Mouse (Mus musculus) heart, embryonic 12.5 days (tissue): ENCODE measurements at regions not wholly inside any gene's neighbourhood (a gene's known extent, or its start where the extent isn't known, plus 50 kb on each side); places are given as distances from the start of the nearest gene placed in this dataset.

ENCODE experiments used
- ATAC-seq: fragments of 200-750 bp; cut with Nextera tagmentation; 2 replicates; pipeline ENCODE4 v1.8.0; 2017; ENCODE audit warnings: moderate TSS enrichment, moderate library complexity; ENCODE audit not compliant: insufficient number of reproducible peaks, low FRiP score
- H3K27ac ChIP-seq: fragments of 300-500 bp; sonication (generic); 2 replicates; pipeline ENCODE4 v1.5.1; 2016; ENCODE audit warnings: mild to moderate bottlenecking, moderate library complexity; ENCODE audit not compliant: poor library complexity, severe bottlenecking
- H3K27me3 ChIP-seq: fragments of 300-500 bp; sonication (generic); replicated peaks from 2 replicates; pipeline ENCODE4 v1.6.1; 2016; ENCODE audit warnings: mild to moderate bottlenecking, moderate library complexity
- H3K36me3 ChIP-seq: fragments of 300-500 bp; sonication (generic); 2 replicates; pipeline ENCODE4 v1.6.1; 2016; ENCODE audit warnings: mild to moderate bottlenecking, moderate library complexity
- H3K4me1 ChIP-seq: fragments of 300-500 bp; sonication (generic); replicated peaks from 2 replicates; pipeline ENCODE4 v1.6.1; 2016; ENCODE audit warnings: mild to moderate bottlenecking
- H3K4me2 ChIP-seq: fragments of 300-500 bp; sonication (generic); 2 replicates; pipeline ENCODE4 v1.6.1; 2016; ENCODE audit warnings: mild to moderate bottlenecking, moderate library complexity
- H3K4me3 ChIP-seq: fragments of 300-500 bp; sonication (generic); 2 replicates; pipeline ENCODE4 v1.5.1; 2016; ENCODE audit warnings: mild to moderate bottlenecking
- H3K9ac ChIP-seq: fragments of 300-500 bp; sonication (generic); 2 replicates; pipeline ENCODE4 v1.6.1; 2016; ENCODE audit warnings: mild to moderate bottlenecking, moderate library complexity
- H3K9me3 ChIP-seq: fragments of 300-500 bp; sonication (generic); replicated peaks from 2 replicates; pipeline ENCODE4 v1.6.1; 2016; ENCODE audit warnings: mild to moderate bottlenecking, moderate library complexity
- WGBS: fragments of 180-500 bp; shearing (Covaris S2); methylation state at CpG from one replicate; pipeline ENCODE4 v1.1.7; 2016; 5-methylcytosine and 5-hydroxymethylcytosine counted together

DNA sequence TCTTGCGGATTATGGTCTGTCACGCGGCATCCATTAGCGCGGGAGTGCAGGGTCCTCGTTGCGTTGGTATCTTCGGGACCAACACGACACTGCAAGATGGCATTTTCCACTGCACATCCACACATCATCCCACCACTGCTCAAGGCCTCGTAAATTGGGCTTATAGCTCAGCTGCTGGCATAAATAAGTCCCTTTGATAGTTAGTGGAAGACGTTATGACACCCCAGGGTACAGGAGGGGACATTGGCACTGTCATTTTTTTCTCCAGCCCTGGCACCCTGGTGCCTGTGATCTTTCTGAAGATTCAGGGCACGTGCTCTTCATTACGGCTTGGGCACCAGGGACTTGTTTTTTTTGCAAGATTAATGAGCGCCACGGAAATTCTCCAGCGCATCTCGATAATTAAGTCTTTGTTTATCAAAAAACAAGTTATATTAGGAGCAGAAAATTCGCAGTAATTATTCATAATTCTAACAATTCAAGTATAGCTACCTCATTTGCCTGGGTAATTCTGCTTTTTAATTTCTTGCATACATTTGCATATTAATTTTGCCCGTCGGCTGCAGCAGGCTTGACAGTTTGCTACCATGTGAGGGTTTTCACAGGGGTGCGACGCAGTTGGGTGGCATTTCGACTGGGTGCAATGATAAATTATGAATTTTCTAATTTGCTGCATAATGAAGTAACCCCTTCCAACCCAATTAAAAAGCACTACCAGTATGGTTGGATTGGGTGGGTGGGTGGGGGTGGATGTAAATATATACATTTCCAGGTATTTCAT lies 119.1 kb downstream of the Vrk1 start:
- ATAC-seq = no peak
- Histone ChIP-seq H3K36me3 (no peaks in the 10 kb centered on the region), H3K4me3 (no peak overlapping the region), H3K9me3 (peaks cover 6% of the 10 kb centered on the region), H3K4me2 (no peak overlapping the region), H3K4me1 (0 out of 2 replicates have a peak, but pooled peaks cover 2% of the 10 kb centered on the region), H3K27me3 (no peaks in the 10 kb centered on the region), H3K9ac (no peak overlapping the region), H3K27ac (no peak overlapping the region)
- WGBS = 90% methylated on average over 23 of the region's 23 CpGs

DNA sequence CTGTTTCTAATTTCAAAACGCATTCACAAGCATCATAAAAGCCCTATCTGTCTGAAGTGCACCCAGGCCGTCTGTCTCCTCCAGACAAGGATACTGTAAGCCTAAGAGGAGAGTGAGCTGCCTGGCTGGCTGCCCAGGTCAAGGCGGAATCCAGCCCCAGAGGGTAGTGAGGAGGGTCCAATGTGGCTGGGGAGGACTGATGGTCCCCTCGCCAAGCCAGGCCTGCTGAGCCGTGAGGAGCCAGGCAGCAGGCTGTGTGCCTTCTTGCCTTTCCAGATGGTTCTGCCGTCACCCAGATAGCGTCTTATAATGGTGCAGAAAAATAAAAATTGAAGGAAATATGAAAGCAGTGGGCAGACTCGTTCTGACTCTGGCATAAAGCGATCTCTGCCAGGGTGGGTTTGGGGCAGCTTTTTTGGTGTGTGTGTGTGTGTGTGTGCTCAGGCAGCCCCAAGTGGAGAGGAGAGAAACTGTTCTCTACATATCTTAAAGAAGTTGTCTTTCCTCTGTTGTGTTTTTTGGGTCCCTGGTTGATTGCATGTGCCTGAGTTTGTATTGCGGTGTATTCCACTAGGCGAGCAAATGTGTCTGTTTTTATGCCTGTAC lies 120.1 kb downstream of the Vrk1 start:
- Histone ChIP-seq H3K4me3 (no peak overlapping the region), H3K9ac (no peak overlapping the region), H3K9me3 (peaks cover 6% of the 10 kb centered on the region), H3K27ac (no peak overlapping the region), H3K36me3 (no peaks in the 10 kb centered on the region), H3K4me1 (0 out of 2 replicates have a peak, but pooled peaks cover 2% of the 10 kb centered on the region), H3K27me3 (no peaks in the 10 kb centered on the region), H3K4me2 (no peak overlapping the region)
- 63% methylated on average over 11 of the region's 11 CpGs for WGBS
- ATAC-seq = no peak

- 0 out of 2 replicates have a peak, but pooled peaks cover 2% of the 10 kb centered on the region for H3K4me1 ChIP-seq
- H3K9me3 ChIP-seq = peaks cover 6% of the 10 kb centered on the region
- no peak overlapping the region for H3K27ac ChIP-seq
- no peaks in the 10 kb centered on the region for H3K36me3 ChIP-seq
- ATAC-seq = no peak
- H3K9ac ChIP-seq = no peak overlapping the region
- H3K4me3 ChIP-seq = no peak overlapping the region
- no peaks in the 10 kb centered on the region for H3K27me3 ChIP-seq
- H3K4me2 ChIP-seq = no peak overlapping the region
- 89% methylated on average over 8 of the region's 8 CpGs for WGBS
Observed at GRCm38 (mm10) chr12:106132715-106133114, 122.7 kb downstream of the Vrk1 start.

DNA sequence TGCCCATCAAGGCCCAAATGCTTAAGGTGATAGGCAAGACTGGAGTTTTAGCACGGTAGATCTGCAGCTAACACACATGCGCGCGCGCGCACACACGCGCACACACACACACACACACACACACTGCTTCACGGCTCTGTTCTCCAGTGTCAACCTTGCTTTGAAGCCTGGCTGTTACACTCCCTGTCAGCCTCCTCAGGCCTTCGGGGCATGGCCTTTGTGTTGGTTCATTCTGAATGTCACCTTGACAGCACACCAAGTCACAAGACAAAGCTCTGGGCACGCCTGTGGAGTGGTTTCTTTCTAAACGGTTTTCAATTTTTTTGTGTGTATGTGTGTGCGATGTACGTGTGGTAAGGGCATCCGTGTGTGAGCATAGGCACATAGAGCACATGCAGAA lies 128.4 kb downstream of the Vrk1 start:
- H3K4me2 ChIP-seq = no peak overlapping the region
- H3K4me1 ChIP-seq = no peaks in the 10 kb centered on the region
- H3K27me3 ChIP-seq = no peaks in the 10 kb centered on the region
- no peak overlapping the region for H3K9ac ChIP-seq
- no peaks in the 10 kb centered on the region for H3K36me3 ChIP-seq
- ATAC-seq = no peak
- no peak overlapping the region for H3K4me3 ChIP-seq
- no peaks in the 10 kb centered on the region for H3K9me3 ChIP-seq
- WGBS = 82% methylated on average over 15 of the region's 15 CpGs
- H3K27ac ChIP-seq = no peak overlapping the region

GRCm38 (mm10) chr12:106139491-106139890 lies 129.5 kb downstream of the Vrk1 start:
- H3K36me3 ChIP-seq = no peaks in the 10 kb centered on the region
- no peaks in the 10 kb centered on the region for H3K9me3 ChIP-seq
- no peak for ATAC-seq
- H3K27ac ChIP-seq = no peak overlapping the region
- no peaks in the 10 kb centered on the region for H3K27me3 ChIP-seq
- H3K4me3 ChIP-seq = no peak overlapping the region
- WGBS = 80% methylated on average over 11 of the region's 11 CpGs
- no peaks in the 10 kb centered on the region for H3K4me1 ChIP-seq
- H3K9ac ChIP-seq = no peak overlapping the region
- H3K4me2 ChIP-seq = no peak overlapping the region

- Histone ChIP-seq H3K4me3 (no peak overlapping the region), H3K4me2 (no peak overlapping the region), H3K9me3 (no peaks in the 10 kb centered on the region), H3K27ac (no peak overlapping the region), H3K27me3 (no peaks in the 10 kb centered on the region), H3K9ac (no peak overlapping the region), H3K4me1 (no peaks in the 10 kb centered on the region), H3K36me3 (no peaks in the 10 kb centered on the region)
- no peak for ATAC-seq
- WGBS = 57% methylated on average over 5 of the region's 5 CpGs
Observed at GRCm38 (mm10) chr12:106139927-106140326, 129.9 kb downstream of the Vrk1 start.

DNA sequence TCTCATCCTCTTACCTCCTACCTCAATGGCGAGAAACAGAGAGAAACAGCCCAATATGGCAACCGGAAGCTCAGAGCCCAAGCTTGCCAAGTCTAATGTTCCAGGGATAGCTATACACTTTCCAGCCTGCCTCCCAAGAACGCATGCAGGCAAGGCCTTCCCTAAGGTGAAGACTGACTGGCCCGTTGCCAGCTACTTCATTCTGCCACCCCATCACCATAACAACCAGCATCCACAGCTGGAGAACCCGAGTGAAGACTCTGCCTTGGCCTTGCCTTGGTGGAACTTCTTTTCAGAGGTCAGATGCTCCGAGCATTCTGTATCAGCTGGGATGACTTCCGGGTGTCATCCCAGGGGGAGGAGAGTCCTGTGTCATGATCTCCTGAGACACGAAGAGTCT lies 130.6 kb downstream of the Vrk1 start:
- Histone ChIP-seq H3K27me3 (no peaks in the 10 kb centered on the region), H3K4me2 (no peak overlapping the region), H3K27ac (no peak overlapping the region), H3K4me1 (no peaks in the 10 kb centered on the region), H3K9ac (no peak overlapping the region), H3K4me3 (no peak overlapping the region), H3K9me3 (no peaks in the 10 kb centered on the region), H3K36me3 (no peaks in the 10 kb centered on the region)
- no peak for ATAC-seq
- WGBS = 72% methylated on average over 8 of the region's 8 CpGs

- no peak overlapping the region for H3K4me3 ChIP-seq
- H3K4me1 ChIP-seq = no peaks in the 10 kb centered on the region
- no peak overlapping the region for H3K4me2 ChIP-seq
- no peaks in the 10 kb centered on the region for H3K27me3 ChIP-seq
- H3K27ac ChIP-seq = no peak overlapping the region
- WGBS = 74% methylated on average over 3 of the region's 3 CpGs
- no peak for ATAC-seq
- H3K9ac ChIP-seq = no peak overlapping the region
- H3K9me3 ChIP-seq = peaks cover 3% of the 10 kb centered on the region; the same call in 1 of the 2 replicates
- H3K36me3 ChIP-seq = no peaks in the 10 kb centered on the region
Observed at GRCm38 (mm10) chr12:106143548-106143947, 133.5 kb downstream of the Vrk1 start.

DNA sequence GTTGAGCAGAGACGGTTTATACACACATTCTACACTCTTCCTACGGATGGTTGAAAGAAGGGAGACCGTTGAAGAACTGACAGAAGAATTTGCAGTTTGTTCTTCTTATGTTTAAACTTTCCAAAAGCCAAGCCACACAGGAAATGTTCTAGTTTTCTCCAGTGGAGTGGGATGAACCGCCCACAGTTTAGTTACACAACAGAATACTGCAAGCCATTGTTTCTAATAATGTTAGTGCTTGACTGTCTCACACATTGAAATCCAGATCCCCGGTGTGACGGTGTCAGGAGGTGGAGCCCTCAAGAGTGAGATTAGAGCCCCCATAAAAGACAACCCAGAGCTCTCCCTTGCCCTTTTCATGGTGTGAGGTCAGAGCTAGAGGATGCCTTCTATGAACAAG lies 146.8 kb downstream of the Vrk1 start:
- H3K9ac ChIP-seq = no peak overlapping the region
- no peaks in the 10 kb centered on the region for H3K9me3 ChIP-seq
- no peaks in the 10 kb centered on the region for H3K36me3 ChIP-seq
- H3K4me1 ChIP-seq = no peaks in the 10 kb centered on the region
- WGBS = 71% methylated on average over 6 of the region's 6 CpGs
- peaks cover 26% of the 10 kb centered on the region for H3K27me3 ChIP-seq
- no peak overlapping the region for H3K27ac ChIP-seq
- no peak for ATAC-seq
- H3K4me3 ChIP-seq = no peak overlapping the region
- no peak overlapping the region for H3K4me2 ChIP-seq

DNA sequence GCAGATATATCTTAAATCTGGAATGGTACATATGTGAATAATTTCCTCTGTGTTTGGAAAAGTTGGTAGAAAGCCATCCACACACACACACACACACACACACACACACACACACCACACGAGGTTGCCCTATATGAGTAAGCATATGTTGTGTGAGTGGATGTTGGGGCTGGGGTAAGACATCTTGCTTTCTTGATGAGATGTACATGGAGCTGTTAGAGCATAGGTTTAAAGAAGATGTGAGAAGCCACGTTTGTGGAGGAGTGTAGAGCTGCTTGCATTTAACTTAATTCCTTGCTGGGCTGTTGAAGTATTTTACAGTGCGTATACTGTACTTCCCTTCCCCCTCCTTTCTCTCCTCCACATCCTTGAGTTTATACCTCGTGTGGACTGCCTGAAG lies 147.8 kb downstream of the Vrk1 start:
- H3K36me3 ChIP-seq = no peaks in the 10 kb centered on the region
- no peak overlapping the region for H3K4me3 ChIP-seq
- ATAC-seq = no peak
- no peak overlapping the region for H3K4me2 ChIP-seq
- no peak overlapping the region for H3K27ac ChIP-seq
- 68% methylated on average over 4 of the region's 4 CpGs for WGBS
- no peaks in the 10 kb centered on the region for H3K9me3 ChIP-seq
- no peaks in the 10 kb centered on the region for H3K4me1 ChIP-seq
- no peak overlapping the region for H3K9ac ChIP-seq
- H3K27me3 ChIP-seq = peaks cover 31% of the 10 kb centered on the region

GRCm38 (mm10) chr12:106158620-106159019 lies 148.6 kb downstream of the Vrk1 start:
- no peak overlapping the region for H3K9ac ChIP-seq
- no peaks in the 10 kb centered on the region for H3K4me1 ChIP-seq
- H3K4me2 ChIP-seq = peak overlapping the region; percentile 5; the same call in 1 of the 2 replicates
- H3K4me3 ChIP-seq = no peak overlapping the region
- WGBS = 67% methylated on average over 14 of the region's 14 CpGs
- H3K27ac ChIP-seq = no peak overlapping the region
- H3K27me3 ChIP-seq = peaks cover 31% of the 10 kb centered on the region
- no peaks in the 10 kb centered on the region for H3K36me3 ChIP-seq
- no peaks in the 10 kb centered on the region for H3K9me3 ChIP-seq
- no peak for ATAC-seq
